Mouse (Mus musculus) hindbrain, embryonic 10.5 days (tissue): Measurements from ENCODE around the gene Sergef. TPM values are rescaled to one million over a fixed set of nuclear protein-coding genes. Genes with fewer than 3 reads are reported as not detected.

Experiments used
- DNase-seq: peaks from one replicate; pipeline ENCODE4 v3.0.0-alpha.2; 2017; ENCODE audit warnings: low spot score
- H3K27ac ChIP-seq: fragments of 300-500 bp; sonication (generic); 2 replicates; pipeline ENCODE4 v1.5.1; 2016; ENCODE audit warnings: mild to moderate bottlenecking, moderate library complexity
- H3K27me3 ChIP-seq: fragments of 300-500 bp; sonication (generic); 2 replicates; pipeline ENCODE4 v1.6.1; 2016; ENCODE audit warnings: mild to moderate bottlenecking; ENCODE audit not compliant: poor library complexity, insufficient read depth, severe bottlenecking
- H3K36me3 ChIP-seq: fragments of 300-500 bp; sonication (generic); 2 replicates; pipeline ENCODE4 v1.6.1; 2016; ENCODE audit warnings: mild to moderate bottlenecking, moderate library complexity
- H3K4me1 ChIP-seq: fragments of 300-500 bp; sonication (generic); replicated peaks from 2 replicates; pipeline ENCODE4 v1.6.1; 2016; ENCODE audit warnings: mild to moderate bottlenecking
- H3K4me3 ChIP-seq: fragments of 300-500 bp; sonication (generic); 2 replicates; pipeline ENCODE4 v1.5.1; 2016; ENCODE audit warnings: mild to moderate bottlenecking, moderate library complexity
- H3K9me3 ChIP-seq: fragments of 300-500 bp; sonication (generic); 2 replicates; pipeline ENCODE4 v1.6.1; 2016; ENCODE audit warnings: mild to moderate bottlenecking, moderate library complexity
- WGBS: fragments of 180-500 bp; shearing (Covaris S2); methylation state at CpG from one replicate; pipeline ENCODE4 v1.1.7; 2016; 5-methylcytosine and 5-hydroxymethylcytosine counted together
- polyA plus RNA-seq: library from polyadenylated mRNA; unstranded; fragments of >200 nt; fragmentation: Nextera tagmentation; extraction: Ambion mirVana; gene quantifications from 2 replicates; pipeline ENCODE4 v1.2.1, GENCODE M21; 2016

The Sergef gene
- polyA plus RNA-seq, 1 experiment from 2014 or later: 18.7 TPM

GRCm38 (mm10) chr7:46410727-46411126 lies 228.9 kb downstream of the Sergef start:
- Histone ChIP-seq H3K36me3 (no peaks in the 10 kb centered on the region), H3K27ac (no peak overlapping the region), H3K27me3 (peaks cover 3% of the 10 kb centered on the region; the same call in 1 of the 2 replicates), H3K4me1 (peaks cover 24% of the 10 kb centered on the region), H3K4me3 (no peak overlapping the region), H3K9me3 (no peaks in the 10 kb centered on the region)
- DNase-seq: no peak
- 79% methylated on average over 6 of the region's 6 CpGs for WGBS

GRCm38 (mm10) chr7:46409204-46409789 lies 230.3 kb downstream of the Sergef start:
- Histone ChIP-seq H3K4me3 (no peak overlapping the region), H3K27me3 (peaks cover 6% of the 10 kb centered on the region; the same call in 1 of the 2 replicates), H3K4me1 (peaks cover 24% of the 10 kb centered on the region), H3K27ac (no peak overlapping the region), H3K9me3 (no peaks in the 10 kb centered on the region), H3K36me3 (no peaks in the 10 kb centered on the region)
- 37% methylated on average over 12 of the region's 12 CpGs for WGBS
- DNase-seq: no peak

- no peaks in the 10 kb centered on the region for H3K9me3 ChIP-seq
- peaks cover 6% of the 10 kb centered on the region; the same call in 1 of the 2 replicates for H3K27me3 ChIP-seq
- H3K4me3 ChIP-seq: no peak overlapping the region
- peaks cover 26% of the 10 kb centered on the region for H3K4me1 ChIP-seq
- no peak overlapping the region for H3K27ac ChIP-seq
- 87% methylated on average over 9 of the region's 9 CpGs for WGBS
- H3K36me3 ChIP-seq: no peaks in the 10 kb centered on the region
- DNase-seq: no peak
Observed at GRCm38 (mm10) chr7:46408606-46409005, 231.0 kb downstream of the Sergef start.

- Histone ChIP-seq H3K4me3 (no peak overlapping the region), H3K27me3 (peaks cover 16% of the 10 kb centered on the region), H3K9me3 (no peaks in the 10 kb centered on the region), H3K36me3 (no peaks in the 10 kb centered on the region), H3K4me1 (peaks cover 29% of the 10 kb centered on the region), H3K27ac (no peak overlapping the region)
- no peak for DNase-seq
- WGBS: 83% methylated on average over 7 of the region's 7 CpGs
Observed at GRCm38 (mm10) chr7:46404756-46405155, 234.9 kb downstream of the Sergef start.

GRCm38 (mm10) chr7:46403616-46404485 lies 235.8 kb downstream of the Sergef start:
- Histone ChIP-seq H3K36me3 (no peaks in the 10 kb centered on the region), H3K27ac (no peak overlapping the region; the same call in 1 of the 2 replicates), H3K9me3 (no peaks in the 10 kb centered on the region), H3K4me1 (peaks cover 25% of the 10 kb centered on the region), H3K4me3 (no peak overlapping the region), H3K27me3 (peaks cover 25% of the 10 kb centered on the region)
- WGBS: 84% methylated on average over 15 of the region's 15 CpGs
- no peak for DNase-seq

GRCm38 (mm10) chr7:46401371-46402180 lies 238.0 kb downstream of the Sergef start:
- H3K27ac ChIP-seq: no peak overlapping the region
- peaks cover 44% of the 10 kb centered on the region for H3K27me3 ChIP-seq
- WGBS: 78% methylated on average over 3 of the region's 3 CpGs

GRCm38 (mm10) chr7:46400346-46400745 lies 239.3 kb downstream of the Sergef start:
- H3K36me3 ChIP-seq: no peaks in the 10 kb centered on the region
- DNase-seq: no peak
- H3K9me3 ChIP-seq: no peaks in the 10 kb centered on the region
- peaks cover 51% of the 10 kb centered on the region for H3K4me1 ChIP-seq
- WGBS: 60% methylated on average over 8 of the region's 8 CpGs
- no peak overlapping the region for H3K4me3 ChIP-seq
- H3K27me3 ChIP-seq: peaks cover 56% of the 10 kb centered on the region
- no peak overlapping the region for H3K27ac ChIP-seq

More at GRCm38 (mm10) chr7:46401371-46402180, 238.0 kb downstream of the Sergef start:
- DNase-seq: no peak
- no peaks in the 10 kb centered on the region for H3K9me3 ChIP-seq
- no peak overlapping the region for H3K4me3 ChIP-seq
- no peaks in the 10 kb centered on the region for H3K36me3 ChIP-seq
- peaks cover 39% of the 10 kb centered on the region for H3K4me1 ChIP-seq

- no peak for DNase-seq
- Histone ChIP-seq H3K9me3 (no peaks in the 10 kb centered on the region), H3K27ac (no peak overlapping the region), H3K4me3 (no peak overlapping the region), H3K36me3 (no peaks in the 10 kb centered on the region), H3K27me3 (peaks cover 60% of the 10 kb centered on the region), H3K4me1 (peaks cover 51% of the 10 kb centered on the region)
- WGBS: 88% methylated on average over 1 of the region's 1 CpGs
Observed at GRCm38 (mm10) chr7:46399676-46400075, 239.9 kb downstream of the Sergef start.

GRCm38 (mm10) chr7:46398612-46399011 lies 241.0 kb downstream of the Sergef start:
- no peak overlapping the region for H3K27ac ChIP-seq
- DNase-seq: no peak
- H3K36me3 ChIP-seq: no peaks in the 10 kb centered on the region
- peaks cover 71% of the 10 kb centered on the region for H3K27me3 ChIP-seq
- peaks cover 49% of the 10 kb centered on the region for H3K4me1 ChIP-seq
- H3K4me3 ChIP-seq: peak overlapping the region; percentile 66; the same call in 1 of the 2 replicates
- no peaks in the 10 kb centered on the region for H3K9me3 ChIP-seq
- WGBS: 63% methylated on average over 4 of the region's 4 CpGs

- Histone ChIP-seq H3K36me3 (no peaks in the 10 kb centered on the region), H3K27me3 (peaks cover 73% of the 10 kb centered on the region), H3K4me3 (peak overlapping the region; percentile 66), H3K9me3 (no peaks in the 10 kb centered on the region), H3K27ac (peak overlapping the region; percentile 84), H3K4me1 (peaks cover 44% of the 10 kb centered on the region)
- 10% methylated on average over 70 of the region's 70 CpGs for WGBS
- DNase-seq: peak; percentile 34
Observed at GRCm38 (mm10) chr7:46397732-46398333, 241.8 kb downstream of the Sergef start.

GRCm38 (mm10) chr7:46396928-46397731 lies 242.5 kb downstream of the Sergef start:
- Histone ChIP-seq H3K27me3 (peaks cover 73% of the 10 kb centered on the region), H3K4me3 (peak overlapping the region; percentile 66), H3K27ac (peak overlapping the region; percentile 84), H3K36me3 (no peaks in the 10 kb centered on the region), H3K9me3 (no peaks in the 10 kb centered on the region), H3K4me1 (peaks cover 44% of the 10 kb centered on the region)
- no peak for DNase-seq
- WGBS: under 1% methylated on average over 64 of the region's 64 CpGs
